Mouse (Mus musculus): Measurements from ENCODE around the gene Actn1.
"Not testable (repeated sequence)": the region's sequence is repeated elsewhere in the genome, so short reads cannot be mapped to it uniquely, and the experiment has no call there.

Actn1 gene

GRCm38 (mm10) chr12:80260056-80260743 is at the start of gene Actn1:
TSS of gene Actn1 (minus strand) at chr12:80260371.
- DNase-seq (ENCODE audit: low read depth, low spot score) = peak; percentile 90

GRCm38 (mm10) chr12:80307556-80307955 is 47.4 kb upstream of the Actn1 start:
- no peak for DNase-seq (ENCODE audit: low read depth, low spot score)

GRCm38 (mm10) chr12:80304518-80304917 is 44.3 kb upstream of the Actn1 start:
- DNase-seq (ENCODE audit: low read depth, low spot score) = no peak

GRCm38 (mm10) chr12:80300833-80301456 is 40.8 kb upstream of the Actn1 start:
- DNase-seq (ENCODE audit: low read depth, low spot score) = no peak

GRCm38 (mm10) chr12:80298714-80299113 is 38.5 kb upstream of the Actn1 start:
- no peak for DNase-seq (ENCODE audit: low read depth, low spot score)

- no peak for DNase-seq (ENCODE audit: low read depth, low spot score)
Measured at GRCm38 (mm10) chr12:80291895-80292435, 31.8 kb upstream of the Actn1 start.

- DNase-seq (ENCODE audit: low read depth, low spot score) = no peak
Measured at GRCm38 (mm10) chr12:80290964-80291363, 30.8 kb upstream of the Actn1 start.

- DNase-seq (ENCODE audit: low read depth, low spot score) = no peak
Measured at GRCm38 (mm10) chr12:80290483-80290882, 30.3 kb upstream of the Actn1 start.

GRCm38 (mm10) chr12:80289722-80290121 is 29.6 kb upstream of the Actn1 start:
- no peak for DNase-seq (ENCODE audit: low read depth, low spot score)

- no peak for DNase-seq (ENCODE audit: low read depth, low spot score)
Measured at GRCm38 (mm10) chr12:80285890-80286289, 25.7 kb upstream of the Actn1 start.

- DNase-seq (ENCODE audit: low read depth, low spot score) = not testable (repeated sequence)
Measured at GRCm38 (mm10) chr12:80284251-80284650, 24.1 kb upstream of the Actn1 start.

GRCm38 (mm10) chr12:80278866-80279265 is 18.7 kb upstream of the Actn1 start:
- DNase-seq (ENCODE audit: low read depth, low spot score) = no peak

GRCm38 (mm10) chr12:80277428-80277827 is 17.3 kb upstream of the Actn1 start:
- DNase-seq (ENCODE audit: low read depth, low spot score) = no peak

GRCm38 (mm10) chr12:80275187-80275820 is 15.1 kb upstream of the Actn1 start:
- DNase-seq (ENCODE audit: low read depth, low spot score) = no peak

GRCm38 (mm10) chr12:80273020-80273686 is 13.0 kb upstream of the Actn1 start:
- no peak for DNase-seq (ENCODE audit: low read depth, low spot score)

- DNase-seq (ENCODE audit: low read depth, low spot score) = no peak
Measured at GRCm38 (mm10) chr12:80271806-80272205, 11.6 kb upstream of the Actn1 start.

GRCm38 (mm10) chr12:80270924-80271323 is 10.8 kb upstream of the Actn1 start:
- no peak for DNase-seq (ENCODE audit: low read depth, low spot score)

GRCm38 (mm10) chr12:80269303-80269702 is 9.1 kb upstream of the Actn1 start:
- DNase-seq (ENCODE audit: low read depth, low spot score) = no peak

GRCm38 (mm10) chr12:80267962-80268361 is 7.8 kb upstream of the Actn1 start:
- no peak for DNase-seq (ENCODE audit: low read depth, low spot score)

- not testable (repeated sequence) for DNase-seq (ENCODE audit: low read depth, low spot score)
Measured at GRCm38 (mm10) chr12:80264388-80264787, 4.2 kb upstream of the Actn1 start.

GRCm38 (mm10) chr12:80260744-80261695 is 849 bp upstream of the Actn1 start:
- DNase-seq (ENCODE audit: low read depth, low spot score) = no peak

All from retina, adult 2 months (tissue).